Mouse (Mus musculus) common myeloid progenitor, adult 5-6 weeks (primary cell): ENCODE data around the gene Taar3. TPM values are rescaled to one million over a fixed set of nuclear protein-coding genes. Genes with fewer than 3 reads are reported as not detected.
A peak's percentile ranks its signal among the peaks of the same experiment; 100 is the strongest.

ENCODE experiments used
- ATAC-seq: replicated peaks from 2 replicates; pipeline ENCODE4 v1.8.0; 2016; ENCODE audit warnings: low read depth, mild to moderate bottlenecking, moderate TSS enrichment, inconsistent platforms; ENCODE audit not compliant: poor library complexity, severe bottlenecking
- total RNA-seq: library from RNA; stranded (forward); fragments of 200-1000, 187-1606 nt; gene quantifications from 2 replicates; pipeline ENCODE4 v1.2.3, GENCODE M21; 2017

Taar3 gene
- not detected in 2 replicates for total RNA-seq

GRCm38 (mm10) chr10:23949508-23950005 is at the start of gene Taar3:
TSS of gene Taar3 (plus strand) at chr10:23949558.
- no peak for ATAC-seq

GRCm38 (mm10) chr10:23901119-23901518 is 48.2 kb upstream of the Taar3 start:
- ATAC-seq, result no peak

- no peak for ATAC-seq
These were observed 43.7 kb upstream of the Taar3 start for GRCm38 (mm10) chr10:23905661-23906060.

GRCm38 (mm10) chr10:23920056-23920455 is 29.3 kb upstream of the Taar3 start, which contains the start of gene Taar1:
TSS of gene Taar1 (plus strand) at chr10:23920356.
- no peak for ATAC-seq

GRCm38 (mm10) chr10:23922468-23922867 is 26.9 kb upstream of the Taar3 start:
- ATAC-seq, result no peak

- ATAC-seq, result no peak
These were observed 25.4 kb upstream of the Taar3 start for GRCm38 (mm10) chr10:23923941-23924340.

GRCm38 (mm10) chr10:23937613-23938012 is 11.7 kb upstream of the Taar3 start:
- no peak for ATAC-seq

GRCm38 (mm10) chr10:23938312-23938711 is 11.0 kb upstream of the Taar3 start, which contains the start of gene Taar2:
TSS of gene Taar2 (plus strand) at chr10:23938572.
- ATAC-seq, result no peak

- ATAC-seq, result no peak
These were observed 6.9 kb upstream of the Taar3 start for GRCm38 (mm10) chr10:23942465-23942864.

GRCm38 (mm10) chr10:23948026-23948425 is 1.3 kb upstream of the Taar3 start:
- ATAC-seq, result no peak

- no peak for ATAC-seq
These were observed 2.4 kb downstream of the Taar3 start for GRCm38 (mm10) chr10:23951714-23952113.

- ATAC-seq, result no peak
These were observed 9.7 kb downstream of the Taar3 start for GRCm38 (mm10) chr10:23959071-23959470.

- peak; percentile 95 for ATAC-seq
These were observed 11.1 kb downstream of the Taar3 start, which contains the start of gene Taar4 for GRCm38 (mm10) chr10:23960444-23960915. TSS of gene Taar4 (plus strand) at chr10:23960494.

GRCm38 (mm10) chr10:23963444-23963843 is 14.1 kb downstream of the Taar3 start:
- no peak for ATAC-seq

- ATAC-seq, result no peak
These were observed 15.7 kb downstream of the Taar3 start for GRCm38 (mm10) chr10:23964921-23965610.

- ATAC-seq, result no peak
These were observed 21.4 kb downstream of the Taar3 start, which contains the start of gene Taar5 for GRCm38 (mm10) chr10:23970656-23971165. TSS of gene Taar5 (plus strand) at chr10:23970706.

GRCm38 (mm10) chr10:23971256-23971655 is 21.9 kb downstream of the Taar3 start:
- ATAC-seq, result no peak

GRCm38 (mm10) chr10:23977958-23978357 is 28.6 kb downstream of the Taar3 start:
- ATAC-seq, result no peak

GRCm38 (mm10) chr10:23978901-23979705 is 29.7 kb downstream of the Taar3 start:
- ATAC-seq, result peak; percentile 99

- ATAC-seq, result no peak
These were observed 36.2 kb downstream of the Taar3 start, which contains the start of gene Taar6 for GRCm38 (mm10) chr10:23985546-23985945. TSS of gene Taar6 (minus strand) at chr10:23985646.
